Mouse (Mus musculus): ENCODE measurements around the gene Slc4a4. TPM values are rescaled to one million over a fixed set of nuclear protein-coding genes. Genes with fewer than 3 reads are reported as not detected.

Gene Slc4a4
- polyA plus RNA-seq, 1 experiment from 2014 or later = 1.5 TPM

DNA sequence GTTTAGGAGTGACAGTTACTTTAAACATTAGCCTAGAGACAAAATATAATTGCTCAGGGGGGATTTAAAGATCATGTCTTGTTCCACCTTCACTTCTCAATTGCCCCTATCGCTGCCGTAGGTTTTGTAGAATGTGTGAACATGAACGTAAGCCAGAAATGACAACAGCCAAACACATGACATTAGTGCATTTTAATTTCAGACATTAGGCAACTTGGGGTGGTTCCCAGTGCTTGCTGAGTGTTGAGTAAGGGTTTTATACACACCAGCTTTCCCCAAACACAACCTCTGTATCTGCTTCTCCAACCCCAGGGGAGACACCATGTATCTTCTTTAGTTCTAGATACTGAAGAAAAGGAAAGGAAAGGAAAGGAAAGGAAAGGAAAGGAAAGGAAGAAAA lies 1.1 kb upstream of the Slc4a4 start:
- DNase-seq (ENCODE audit: low spot score) (no peak), ATAC-seq (replicated peaks; ENCODE audit: low FRiP score) (no peak)
- no peaks in the 10 kb centered on the region for H3K4me1 ChIP-seq (replicated peaks; ENCODE audit: control insufficient read depth, insufficient read depth, low read length)
- H3K9ac ChIP-seq (ENCODE audit: low read depth, low read length) = no peak overlapping the region
- no peaks in the 10 kb centered on the region for H3K9me3 ChIP-seq (ENCODE audit: control insufficient read depth, low read length)
- WGBS = 67% methylated on average over 3 of the region's 3 CpGs
- no peaks in the 10 kb centered on the region for H3K36me3 ChIP-seq (ENCODE audit: control insufficient read depth, insufficient read depth, low read length)
- H3K4me2 ChIP-seq = no peak overlapping the region
- peaks cover 38% of the 10 kb centered on the region for H3K27me3 ChIP-seq (replicated peaks; ENCODE audit: control insufficient read depth, insufficient read depth, low read length)
- H3K27ac ChIP-seq (ENCODE audit: low read depth, low read length) = no peak overlapping the region
- H3K4me3 ChIP-seq (ENCODE audit: low read depth, low read length) = no peak overlapping the region

DNA sequence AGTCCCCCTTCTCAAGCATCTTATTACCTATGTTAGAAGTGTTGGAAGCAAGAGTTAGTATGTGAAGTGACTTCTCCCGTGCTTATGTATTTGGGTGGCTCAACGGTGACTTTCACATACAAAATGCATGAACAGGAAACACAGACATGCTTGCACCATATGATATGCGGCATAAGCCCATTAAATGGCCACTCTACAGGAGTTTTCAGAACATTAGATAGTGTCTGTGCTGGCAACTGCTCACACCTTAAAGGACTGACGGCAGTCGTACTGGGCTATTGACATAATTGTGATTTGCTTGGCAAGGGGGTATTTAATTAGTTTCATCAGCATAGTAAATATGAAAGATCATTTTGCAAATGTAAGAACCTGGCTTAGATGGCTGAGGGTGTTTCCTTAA lies 674 bp upstream of the Slc4a4 start:
- no peak for DNase-seq (ENCODE audit: low spot score)
- H3K27ac ChIP-seq (ENCODE audit: low read depth, low read length) = no peak overlapping the region
- H3K9ac ChIP-seq (ENCODE audit: low read depth, low read length) = no peak overlapping the region
- H3K9me3 ChIP-seq (ENCODE audit: control insufficient read depth, low read length) = no peaks in the 10 kb centered on the region
- peak overlapping the region; percentile 71; the same call in 1 of the 2 replicates for H3K4me3 ChIP-seq (ENCODE audit: low read depth, low read length)
- H3K27me3 ChIP-seq (replicated peaks; ENCODE audit: control insufficient read depth, insufficient read depth, low read length) = peaks cover 38% of the 10 kb centered on the region
- WGBS = 52% methylated on average over 5 of the region's 5 CpGs
- H3K4me2 ChIP-seq = peak overlapping the region; percentile 86
- no peaks in the 10 kb centered on the region for H3K36me3 ChIP-seq (ENCODE audit: control insufficient read depth, insufficient read depth, low read length)
- ATAC-seq (replicated peaks; ENCODE audit: low FRiP score) = no peak
- H3K4me1 ChIP-seq (replicated peaks; ENCODE audit: control insufficient read depth, insufficient read depth, low read length) = no peaks in the 10 kb centered on the region

DNA sequence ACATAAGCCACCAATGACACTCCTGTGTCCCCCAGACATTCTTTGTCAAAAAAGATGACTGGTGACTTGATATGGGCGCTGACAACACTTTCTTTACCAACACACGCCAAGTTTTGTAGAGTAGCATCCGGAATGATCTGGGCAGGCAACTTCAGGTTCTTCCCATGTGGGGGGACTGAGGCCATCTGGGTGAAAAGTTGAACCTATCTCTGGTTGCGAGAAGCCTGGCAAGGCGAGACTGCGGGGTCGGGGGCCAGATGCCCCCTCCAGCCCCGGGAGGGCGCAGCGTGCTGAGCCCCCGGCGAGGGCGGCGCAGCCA lies 310 bp upstream of the Slc4a4 start:
- Histone ChIP-seq H3K27ac (ENCODE audit: low read depth, low read length) (no peak overlapping the region), H3K27me3 (replicated peaks; ENCODE audit: control insufficient read depth, insufficient read depth, low read length) (peaks cover 38% of the 10 kb centered on the region)
- WGBS = 2% methylated on average over 12 of the region's 14 CpGs

DNA sequence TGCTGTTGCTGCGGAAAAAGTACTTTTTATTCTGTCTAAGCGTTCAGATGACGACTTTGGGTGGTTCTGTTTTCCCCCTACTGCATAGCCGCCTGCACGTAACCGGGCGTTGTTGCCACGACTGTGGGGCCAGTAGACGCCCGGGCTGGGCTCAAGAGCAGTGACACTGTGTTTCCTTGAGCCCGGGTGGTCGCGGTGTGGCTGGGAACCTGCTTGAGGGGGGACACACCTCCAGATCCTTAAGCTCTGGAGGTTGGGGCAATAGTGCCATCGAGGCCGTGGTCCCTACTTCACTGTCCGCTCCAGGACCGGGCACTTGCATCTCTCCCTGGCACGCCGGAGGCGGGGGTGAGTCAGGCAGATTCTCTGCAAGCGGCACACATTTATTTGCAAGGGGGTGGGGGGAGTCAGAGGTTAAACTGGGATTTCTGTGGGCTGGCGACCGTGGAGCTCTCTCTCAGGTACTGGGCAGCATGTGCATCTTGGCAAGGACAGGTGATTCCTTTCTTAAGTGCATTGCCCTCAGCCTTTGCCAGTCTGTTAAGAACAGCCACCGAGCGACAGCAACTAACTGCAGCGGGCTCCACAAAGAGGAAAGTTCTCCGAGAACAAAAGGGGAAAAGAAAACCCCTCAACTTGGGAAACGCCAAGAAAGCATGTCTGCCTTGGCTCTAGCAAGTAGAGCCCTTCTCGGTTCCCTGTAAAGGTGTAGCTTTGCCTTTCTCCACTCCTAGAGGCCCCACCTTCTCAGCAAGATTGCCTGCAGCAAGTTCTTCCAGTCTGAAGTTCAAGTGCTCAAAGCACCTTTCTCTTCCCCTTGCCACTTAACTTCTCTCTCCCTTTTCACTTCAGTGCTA lies 1.2 kb downstream of the Slc4a4 start:
- H3K9me3 ChIP-seq (ENCODE audit: control insufficient read depth, low read length) = no peaks in the 10 kb centered on the region
- H3K4me3 ChIP-seq (ENCODE audit: low read depth, low read length) = peak overlapping the region; percentile 71
- ATAC-seq (replicated peaks; ENCODE audit: low FRiP score) = peak; percentile 37
- H3K36me3 ChIP-seq (ENCODE audit: control insufficient read depth, insufficient read depth, low read length) = no peaks in the 10 kb centered on the region
- peak; percentile 57 for DNase-seq (ENCODE audit: low spot score)
- no peak overlapping the region for H3K27ac ChIP-seq (ENCODE audit: low read depth, low read length)
- 2% methylated on average over 29 of the region's 29 CpGs for WGBS
- peak overlapping the region; percentile 86 for H3K4me2 ChIP-seq
- peaks cover 38% of the 10 kb centered on the region for H3K27me3 ChIP-seq (replicated peaks; ENCODE audit: control insufficient read depth, insufficient read depth, low read length)
- no peaks in the 10 kb centered on the region for H3K4me1 ChIP-seq (replicated peaks; ENCODE audit: control insufficient read depth, insufficient read depth, low read length)
- peak overlapping the region; percentile 61 for H3K9ac ChIP-seq (ENCODE audit: low read depth, low read length)

More for the DNA sequence above, 310 bp upstream of the Slc4a4 start:
- ATAC-seq (replicated peaks; ENCODE audit: low FRiP score) = no peak
- Histone ChIP-seq H3K36me3 (ENCODE audit: control insufficient read depth, insufficient read depth, low read length) (no peaks in the 10 kb centered on the region), H3K4me2 (peak overlapping the region; percentile 86), H3K9ac (ENCODE audit: low read depth, low read length) (peak overlapping the region; percentile 61; the same call in 1 of the 2 replicates), H3K4me1 (replicated peaks; ENCODE audit: control insufficient read depth, insufficient read depth, low read length) (no peaks in the 10 kb centered on the region), H3K4me3 (ENCODE audit: low read depth, low read length) (peak overlapping the region; percentile 71), H3K9me3 (ENCODE audit: control insufficient read depth, low read length) (no peaks in the 10 kb centered on the region)
- DNase-seq (ENCODE audit: low spot score) = no peak

DNA sequence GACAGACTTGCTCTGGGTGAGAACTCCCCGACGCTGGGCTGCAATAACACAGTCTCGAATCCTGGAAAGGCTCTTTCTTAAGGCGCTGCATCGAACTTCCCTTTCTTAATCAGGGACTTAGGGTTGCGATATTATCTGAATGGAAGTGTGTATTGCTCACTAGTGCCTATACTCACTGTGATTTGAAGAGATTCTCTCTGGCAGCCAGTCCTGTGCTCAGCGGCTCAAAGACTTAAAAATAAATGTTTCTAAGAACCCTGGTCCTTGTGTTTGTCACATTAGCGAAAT lies 1.7 kb downstream of the Slc4a4 start:
- ATAC-seq (replicated peaks; ENCODE audit: low FRiP score) (no peak), DNase-seq (ENCODE audit: low spot score) (no peak)
- H3K36me3 ChIP-seq (ENCODE audit: control insufficient read depth, insufficient read depth, low read length) = no peaks in the 10 kb centered on the region
- no peak overlapping the region for H3K27ac ChIP-seq (ENCODE audit: low read depth, low read length)
- no peaks in the 10 kb centered on the region for H3K9me3 ChIP-seq (ENCODE audit: control insufficient read depth, low read length)
- peak overlapping the region; percentile 86 for H3K4me2 ChIP-seq
- peaks cover 38% of the 10 kb centered on the region for H3K27me3 ChIP-seq (replicated peaks; ENCODE audit: control insufficient read depth, insufficient read depth, low read length)
- H3K4me3 ChIP-seq (ENCODE audit: low read depth, low read length) = peak overlapping the region; percentile 71
- no peaks in the 10 kb centered on the region for H3K4me1 ChIP-seq (replicated peaks; ENCODE audit: control insufficient read depth, insufficient read depth, low read length)
- WGBS = 33% methylated on average over 8 of the region's 8 CpGs
- no peak overlapping the region for H3K9ac ChIP-seq (ENCODE audit: low read depth, low read length)

DNA sequence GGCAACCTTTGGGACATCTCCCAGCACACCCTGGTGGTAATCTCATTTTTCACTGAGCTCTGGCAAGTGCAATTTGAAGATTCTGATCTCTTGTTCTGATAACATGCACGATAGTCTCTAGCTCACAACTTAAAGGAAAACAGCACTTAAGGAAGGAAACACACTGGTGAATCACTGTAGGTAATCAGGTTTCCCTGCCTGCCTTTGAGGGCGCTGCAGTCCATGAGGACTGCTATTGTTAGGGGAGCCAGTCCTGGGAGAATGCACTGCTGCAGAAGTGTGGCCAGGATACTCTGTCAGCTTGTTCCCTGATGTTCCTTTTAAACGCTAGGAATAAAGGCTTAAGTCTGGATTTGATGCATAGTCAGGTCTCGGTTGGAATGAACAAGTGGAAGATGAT lies 2.7 kb downstream of the Slc4a4 start:
- ATAC-seq (replicated peaks; ENCODE audit: low FRiP score) = no peak
- Histone ChIP-seq H3K27ac (ENCODE audit: low read depth, low read length) (no peak overlapping the region), H3K27me3 (replicated peaks; ENCODE audit: control insufficient read depth, insufficient read depth, low read length) (peaks cover 38% of the 10 kb centered on the region), H3K4me2 (no peak overlapping the region), H3K4me1 (replicated peaks; ENCODE audit: control insufficient read depth, insufficient read depth, low read length) (no peaks in the 10 kb centered on the region), H3K9me3 (ENCODE audit: control insufficient read depth, low read length) (no peaks in the 10 kb centered on the region), H3K4me3 (ENCODE audit: low read depth, low read length) (no peak overlapping the region), H3K36me3 (ENCODE audit: control insufficient read depth, insufficient read depth, low read length) (no peaks in the 10 kb centered on the region), H3K9ac (ENCODE audit: low read depth, low read length) (no peak overlapping the region)
- 37% methylated on average over 4 of the region's 4 CpGs for WGBS
- DNase-seq (ENCODE audit: low spot score) = no peak

DNA sequence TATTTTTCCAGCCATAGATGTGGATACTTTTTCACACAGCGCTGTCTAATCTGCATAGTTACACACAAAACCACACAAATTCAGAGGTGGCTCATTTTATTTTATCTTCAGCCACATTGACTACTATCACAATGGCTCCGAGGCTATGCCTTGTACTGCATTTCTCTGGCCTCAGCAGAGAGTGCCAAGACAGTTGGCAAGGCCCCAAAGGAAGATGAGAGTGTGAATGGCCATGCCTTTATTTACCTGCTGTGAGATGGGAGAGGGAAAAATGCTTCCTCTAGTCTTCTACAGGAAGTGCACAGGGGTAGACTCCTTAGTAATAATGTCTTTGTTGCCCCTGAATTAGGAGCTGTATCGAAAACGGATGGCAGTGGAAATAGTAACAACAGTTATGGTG lies 3.5 kb downstream of the Slc4a4 start:
- Histone ChIP-seq H3K27ac (ENCODE audit: low read depth, low read length) (no peak overlapping the region), H3K4me3 (ENCODE audit: low read depth, low read length) (no peak overlapping the region), H3K36me3 (ENCODE audit: control insufficient read depth, insufficient read depth, low read length) (no peaks in the 10 kb centered on the region), H3K27me3 (replicated peaks; ENCODE audit: control insufficient read depth, insufficient read depth, low read length) (peaks cover 34% of the 10 kb centered on the region), H3K4me2 (no peak overlapping the region), H3K4me1 (replicated peaks; ENCODE audit: control insufficient read depth, insufficient read depth, low read length) (no peaks in the 10 kb centered on the region), H3K9ac (ENCODE audit: low read depth, low read length) (no peak overlapping the region), H3K9me3 (ENCODE audit: control insufficient read depth, low read length) (no peaks in the 10 kb centered on the region)
- 78% methylated on average over 4 of the region's 4 CpGs for WGBS
- ATAC-seq (replicated peaks; ENCODE audit: low FRiP score) (no peak), DNase-seq (ENCODE audit: low spot score) (no peak)

DNA sequence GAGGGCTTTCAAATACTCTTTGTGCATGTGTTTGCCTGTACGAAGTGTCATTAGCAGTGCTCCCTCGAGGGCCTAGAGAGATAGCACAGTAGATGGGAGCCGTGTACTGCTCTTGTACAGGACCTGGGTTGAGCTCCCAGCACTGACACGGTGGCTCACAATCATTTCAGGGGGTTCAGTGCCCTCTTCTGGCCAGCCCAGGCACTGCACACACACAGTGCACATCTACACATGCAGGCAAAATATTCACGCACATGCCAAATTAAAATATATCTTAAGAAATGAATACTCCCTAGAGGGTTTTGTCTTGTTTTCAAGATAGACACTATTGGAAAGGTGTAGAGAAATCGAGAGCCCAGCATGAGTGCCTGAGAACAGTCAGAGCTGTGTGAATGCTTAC lies 10.0 kb downstream of the Slc4a4 start:
- no peaks in the 10 kb centered on the region for H3K27me3 ChIP-seq (replicated peaks; ENCODE audit: control insufficient read depth, insufficient read depth, low read length)
- no peaks in the 10 kb centered on the region for H3K36me3 ChIP-seq (ENCODE audit: control insufficient read depth, insufficient read depth, low read length)
- H3K4me2 ChIP-seq = no peak overlapping the region
- DNase-seq (ENCODE audit: low spot score) (no peak), ATAC-seq (replicated peaks; ENCODE audit: low FRiP score) (no peak)
- 82% methylated on average over 6 of the region's 6 CpGs for WGBS
- H3K27ac ChIP-seq (ENCODE audit: low read depth, low read length) = no peak overlapping the region
- peaks cover 4% of the 10 kb centered on the region; the same call in 1 of the 2 replicates for H3K9me3 ChIP-seq (ENCODE audit: control insufficient read depth, low read length)
- no peak overlapping the region for H3K4me3 ChIP-seq (ENCODE audit: low read depth, low read length)
- no peaks in the 10 kb centered on the region for H3K4me1 ChIP-seq (replicated peaks; ENCODE audit: control insufficient read depth, insufficient read depth, low read length)
- no peak overlapping the region for H3K9ac ChIP-seq (ENCODE audit: low read depth, low read length)

DNA sequence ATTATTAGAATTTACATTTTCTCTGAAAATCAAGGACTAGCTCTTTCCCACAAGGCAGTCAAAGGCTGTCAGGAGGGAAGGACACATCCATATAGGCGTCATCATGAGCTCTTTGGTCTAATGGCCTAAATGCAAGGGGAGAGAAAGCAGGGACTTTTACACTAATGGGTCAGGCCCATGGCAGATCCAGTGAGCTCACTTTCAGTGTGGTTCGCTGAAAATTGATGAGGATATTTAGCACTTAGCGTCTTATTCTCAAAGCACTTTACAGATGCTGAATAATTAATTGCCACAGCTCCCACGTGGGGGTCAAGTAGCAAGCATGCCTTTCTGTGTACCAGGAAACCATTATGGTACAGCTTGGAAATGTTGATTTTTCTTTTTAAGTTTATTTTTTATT lies 16.5 kb downstream of the Slc4a4 start:
- no peak overlapping the region for H3K4me3 ChIP-seq (ENCODE audit: low read depth, low read length)
- no peaks in the 10 kb centered on the region for H3K4me1 ChIP-seq (replicated peaks; ENCODE audit: control insufficient read depth, insufficient read depth, low read length)
- H3K9me3 ChIP-seq (ENCODE audit: control insufficient read depth, low read length) = no peaks in the 10 kb centered on the region
- no peak overlapping the region for H3K27ac ChIP-seq (ENCODE audit: low read depth, low read length)
- whole genome bisulfite sequencing = 67% methylated on average over 4 of the region's 4 CpGs
- H3K36me3 ChIP-seq (ENCODE audit: control insufficient read depth, insufficient read depth, low read length) = no peaks in the 10 kb centered on the region
- H3K27me3 ChIP-seq (replicated peaks; ENCODE audit: control insufficient read depth, insufficient read depth, low read length) = no peaks in the 10 kb centered on the region
- ATAC-seq (replicated peaks; ENCODE audit: low FRiP score) (no peak), DNase-seq (ENCODE audit: low spot score) (no peak)
- H3K4me2 ChIP-seq = no peak overlapping the region
- no peak overlapping the region for H3K9ac ChIP-seq (ENCODE audit: low read depth, low read length)
